ENCODE assay signal across 8 mouse cellular contexts in genomic region chr2:167188315-167189207, GRCm38 (mm10). TPM values are rescaled to one million over a fixed set of nuclear protein-coding genes. Genes with fewer than 3 reads are reported as not detected.
DNase-seq lines count a peak whose midpoint lies in the region; ATAC-seq lines count a peak whose summit lies in the region.

No protein-coding gene starts in this region.

- H3K27me3 ChIP-seq in embryonic facial prominence, embryonic 13.5 days, result peaks cover 65% of the 10 kb centered on the region
- peaks cover 90% of the 10 kb centered on the region for H3K27me3 ChIP-seq in heart, embryonic 15.5 days
- peaks cover 90% of the 10 kb centered on the region for H3K27me3 ChIP-seq in megakaryocyte, embryonic 14.5 days (replicated peaks)

- 0 out of 2 replicates have a peak, but pooled peaks have one; percentile 5 for ATAC-seq in embryonic facial prominence, embryonic 13.5 days (ENCODE audit: insufficient number of reproducible peaks, insufficient read depth, low FRiP score, low TSS enrichment, low read depth)
- peak; percentile 51 for ATAC-seq in heart, embryonic 15.5 days (replicated peaks; ENCODE audit: insufficient number of reproducible peaks, insufficient read depth, low FRiP score, low read depth)

- H3K4me1 ChIP-seq in embryonic facial prominence, embryonic 13.5 days, result peaks cover 28% of the 10 kb centered on the region
- H3K4me1 ChIP-seq in heart, embryonic 15.5 days (replicated peaks), result peaks cover 26% of the 10 kb centered on the region
- peaks cover 17% of the 10 kb centered on the region for H3K4me1 ChIP-seq in megakaryocyte, embryonic 14.5 days

- H3K27ac ChIP-seq in embryonic facial prominence, embryonic 13.5 days, result no peak overlapping the region
- H3K27ac ChIP-seq in heart, embryonic 15.5 days, result no peak overlapping the region

- no peak overlapping the region for H3K9ac ChIP-seq in embryonic facial prominence, embryonic 13.5 days
- H3K9ac ChIP-seq in heart, embryonic 15.5 days, result peak overlapping the region; percentile 25; the same call in 1 of the 2 replicates

- peak overlapping the region; percentile 61 for H3K4me3 ChIP-seq in embryonic facial prominence, embryonic 13.5 days
- peak overlapping the region; percentile 61 for H3K4me3 ChIP-seq in heart, embryonic 15.5 days
- peak overlapping the region; percentile 92 for H3K4me3 ChIP-seq in megakaryocyte, embryonic 14.5 days (replicated peaks)

- H3K36me3 ChIP-seq in embryonic facial prominence, embryonic 13.5 days, result no peaks in the 10 kb centered on the region
- no peaks in the 10 kb centered on the region for H3K36me3 ChIP-seq in heart, embryonic 15.5 days
- H3K36me3 ChIP-seq in megakaryocyte, embryonic 14.5 days (replicated peaks; ENCODE audit: low read length), result no peaks in the 10 kb centered on the region

- 15% methylated on average over 69 of the region's 83 CpGs for WGBS in embryonic facial prominence, embryonic 13.5 days
- whole genome bisulfite sequencing in heart, embryonic 15.5 days, result 11% methylated on average over 75 of the region's 83 CpGs

- peak overlapping the region; percentile 85 for H3K4me2 ChIP-seq in embryonic facial prominence, embryonic 13.5 days
- H3K4me2 ChIP-seq in heart, embryonic 15.5 days, result peak overlapping the region; percentile 96

- peak; percentile 66 to 69 for DNase-seq in right cerebral cortex, postnatal 10 days (ENCODE audit: low spot score in 2 of 2)
- DNase-seq in right cerebral cortex, postnatal 36 days (ENCODE audit: low spot score in 2 of 2), result no peak
- DNase-seq in kidney, postnatal 10 days, result peak; percentile 94
- peak; percentile 67 for DNase-seq in right cerebral cortex, postnatal 4 days
- peak; percentile 88 to 94 for DNase-seq in urinary bladder, postnatal 4 days (ENCODE audit: low spot score in 2 of 2)

- H3K9me3 ChIP-seq in embryonic facial prominence, embryonic 13.5 days, result no peaks in the 10 kb centered on the region
- no peaks in the 10 kb centered on the region for H3K9me3 ChIP-seq in heart, embryonic 15.5 days (replicated peaks)
- H3K9me3 ChIP-seq in megakaryocyte, embryonic 14.5 days, result peaks cover 8% of the 10 kb centered on the region

RNA-seq across cellular contexts. Expression of gene Kcnb1, which starts 1.4 kb away (rescaled TPM):
- polyA plus RNA-seq in embryonic facial prominence, embryonic 13.5 days (2015; fragmentation: Nextera tagmentation; extraction: Ambion mirVana), result 1.1 and 1.2 TPM in 2 replicates
- polyA plus RNA-seq in heart, embryonic 15.5 days (2015; fragmentation: Nextera tagmentation; extraction: Ambion mirVana), result 0.60 and 0.62 TPM in 2 replicates
- 0.02 TPM in 1 of 2 replicates, not detected in the other for polyA plus RNA-seq in megakaryocyte, embryonic 14.5 days (2012; ENCODE audit: insufficient read depth, low replicate concordance)

RNA-seq across cellular contexts. Expression of gene Ptgis, which starts 51.8 kb away (rescaled TPM):
- polyA plus RNA-seq in embryonic facial prominence, embryonic 13.5 days (2015; fragmentation: Nextera tagmentation; extraction: Ambion mirVana), result 9.0 and 9.2 TPM in 2 replicates
- 22.5 and 25.7 TPM in 2 replicates for polyA plus RNA-seq in heart, embryonic 15.5 days (2015; fragmentation: Nextera tagmentation; extraction: Ambion mirVana)
- polyA plus RNA-seq in megakaryocyte, embryonic 14.5 days (2012; ENCODE audit: insufficient read depth, low replicate concordance), result not detected in 2 replicates

Comparison
In these comparisons a context has a peak if more than half of its experiments do, and no peak if none do; other contexts are left out.
1. DNase-seq: peak in right cerebral cortex, postnatal 10 days (2 of 2), kidney, postnatal 10 days (single experiment), right cerebral cortex, postnatal 4 days (single experiment) and urinary bladder, postnatal 4 days (2 of 2); none in right cerebral cortex, postnatal 36 days (0 of 2).
2. Peak in every context shown above with its lines, with median percentiles within 50 percentile points of each other: H3K4me3 ChIP-seq.